Mouse (Mus musculus) adrenal gland, adult 2 months (tissue): Measurements from ENCODE around the gene Oas1e. TPM values are rescaled to one million over a fixed set of nuclear protein-coding genes. Genes with fewer than 3 reads are reported as not detected.
"Not testable (repeated sequence)": the region's sequence is repeated elsewhere in the genome, so short reads cannot be mapped to it uniquely, and the experiment has no call there.

Experiments
- DNase-seq: peaks from one replicate; pipeline ENCODE4 v3.0.0; 2021
- long read RNA-seq: library from polyadenylated mRNA; stranded (forward); transcript quantifications from one replicate; pipeline ENCODE4 v2.0.0, GENCODE M21; 2021
- polyA plus RNA-seq: library from polyadenylated mRNA; depleted of rRNA; stranded (reverse); fragments of >200 nt; gene quantifications from 2 replicates; pipeline ENCODE4 v1.2.3, GENCODE M21; 2012; rRNA removed
- total RNA-seq, 2 experiments: library from RNA; stranded (reverse); gene quantifications; 2 replicates each; pipeline ENCODE4 v1.2.3; 2021

Gene Oas1e
- total RNA-seq: not detected
- polyA plus RNA-seq: not detected in 2 replicates
- long read RNA-seq: 0 reads

DNA sequence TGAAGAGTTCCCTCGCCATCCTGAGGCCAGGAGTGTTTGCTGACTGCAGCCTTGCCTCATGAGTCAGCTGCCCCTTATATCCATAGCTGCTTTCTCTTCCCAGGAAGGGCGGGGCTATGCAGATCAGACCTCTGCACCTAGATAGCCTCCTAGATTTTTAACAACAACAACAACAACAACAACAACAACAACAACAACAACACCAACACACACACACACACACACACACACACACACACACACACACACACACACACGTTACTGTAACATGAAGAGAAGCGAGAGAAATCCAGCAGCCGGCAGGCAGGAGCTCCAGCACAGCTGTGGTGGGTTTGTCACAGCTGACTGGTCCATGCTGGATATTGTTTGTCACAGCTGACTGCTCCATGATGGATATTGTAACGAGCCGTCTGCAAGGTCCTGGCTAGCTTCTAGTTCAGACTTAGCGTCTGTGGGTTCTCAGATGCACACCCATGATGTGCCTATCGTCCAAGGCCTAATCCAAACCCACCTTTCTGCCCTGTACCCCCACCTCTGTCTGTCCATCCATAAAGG is at the start of gene Oas1e:
Gene Oas1e, minus strand, starts transcription at position 51 of the 555 bp plus-strand sequence.
- DNase-seq: not testable (repeated sequence)

DNA sequence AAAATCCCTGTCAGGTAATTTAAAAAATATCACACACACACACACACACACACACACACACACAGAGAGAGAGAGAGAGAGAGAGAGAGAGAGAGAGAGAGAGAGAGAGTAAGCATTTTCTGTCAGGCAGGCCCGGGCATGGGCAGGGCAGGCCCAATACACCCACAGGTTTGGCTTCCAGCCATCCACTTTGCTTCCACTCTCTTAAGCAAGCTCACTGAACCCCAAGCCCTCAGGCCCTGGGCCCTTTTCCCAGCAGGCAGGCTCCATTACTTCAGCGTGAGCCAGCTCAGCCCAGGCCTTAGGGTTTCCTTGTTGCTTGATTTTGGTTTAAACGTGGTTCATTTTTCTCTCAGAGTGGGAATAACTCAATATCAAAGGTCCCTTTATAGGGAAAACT is 49.4 kb upstream of the Oas1e start:
- peak; percentile 25 for DNase-seq

DNA sequence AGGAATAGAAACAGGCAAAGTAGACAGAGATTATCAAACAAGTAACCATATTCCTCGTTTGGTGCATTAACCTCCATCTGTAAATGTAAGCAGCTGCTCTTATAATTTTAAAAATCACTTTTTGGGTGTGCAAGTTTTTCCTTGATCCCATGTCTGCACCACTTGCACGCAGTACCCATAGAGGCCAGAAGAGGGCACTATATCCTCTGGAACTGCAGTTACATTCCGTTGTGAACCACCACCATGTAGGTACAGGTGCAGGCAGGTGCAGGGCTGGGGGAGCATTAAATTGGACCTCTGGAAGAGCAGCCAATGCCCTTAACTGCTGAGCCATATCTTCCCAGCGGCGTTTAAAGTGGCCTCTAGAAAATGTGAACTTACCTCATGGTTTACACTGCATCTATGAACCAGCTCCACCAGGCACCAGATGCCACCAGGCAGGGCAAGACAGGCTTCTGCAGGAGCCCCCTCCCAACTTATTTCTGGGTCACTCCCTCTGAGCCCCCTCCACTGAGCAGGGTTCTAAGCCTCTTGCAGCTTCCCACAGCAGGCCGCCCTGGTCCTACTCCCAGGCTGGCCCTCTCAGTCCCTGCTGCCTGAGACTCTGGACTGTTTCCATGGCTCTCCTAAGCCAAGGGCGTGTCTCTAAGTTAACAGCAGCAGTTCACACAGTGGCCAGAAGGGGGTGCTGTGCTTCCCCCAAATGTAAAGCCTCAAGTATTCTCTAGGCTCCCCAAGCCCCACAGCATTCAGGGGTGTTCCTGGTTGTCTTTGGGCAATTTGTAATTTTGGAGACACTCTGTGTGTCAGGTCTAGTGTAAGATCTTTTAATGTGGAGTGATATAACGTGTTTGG is 41.6 kb upstream of the Oas1e start:
- DNase-seq: peak; percentile 16

DNA sequence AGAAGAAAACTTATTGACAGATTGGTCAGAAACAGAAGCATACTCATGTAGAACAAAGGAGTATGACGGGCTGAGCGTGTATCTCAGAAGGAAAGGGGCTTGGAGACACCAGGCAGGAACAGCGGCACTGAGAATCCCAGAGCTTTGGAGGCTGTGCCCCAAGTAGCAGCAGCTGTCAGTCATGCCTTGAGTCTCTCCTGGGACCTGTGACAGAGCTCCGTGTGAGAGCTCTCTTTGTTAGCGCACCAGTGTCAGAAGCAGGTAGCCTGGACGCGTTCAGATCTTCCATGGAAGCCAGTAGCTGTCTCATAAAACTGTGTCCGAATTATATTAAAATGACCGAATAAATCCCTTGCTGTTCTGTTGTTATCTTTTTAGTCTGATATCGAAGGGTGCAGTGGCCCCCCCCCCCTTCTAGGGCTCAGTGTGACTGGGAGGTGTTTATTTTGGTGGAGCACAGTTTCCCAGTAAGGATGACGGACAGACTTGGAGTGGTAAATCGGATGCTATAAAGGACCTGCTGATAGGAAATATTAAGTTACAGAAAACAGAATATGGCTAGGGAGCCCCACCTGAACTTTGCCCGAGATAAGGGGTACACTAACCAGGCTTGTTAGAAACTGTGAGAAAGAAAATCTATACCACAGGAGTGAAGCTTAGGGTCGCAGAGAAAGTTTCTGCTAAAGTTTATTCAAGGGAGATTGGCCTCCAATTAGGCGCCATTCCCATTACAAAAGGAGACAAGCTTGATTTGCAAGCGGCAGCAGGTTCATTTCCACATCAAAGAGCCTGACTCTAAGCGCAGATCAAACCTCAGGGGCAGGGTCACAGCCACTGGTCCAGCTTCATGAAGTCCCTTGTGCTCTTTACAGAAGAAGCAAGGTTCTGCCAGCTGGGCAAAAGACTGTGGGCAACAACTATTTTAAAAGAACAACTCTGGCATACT is 38.3 kb upstream of the Oas1e start:
- DNase-seq: no peak

DNA sequence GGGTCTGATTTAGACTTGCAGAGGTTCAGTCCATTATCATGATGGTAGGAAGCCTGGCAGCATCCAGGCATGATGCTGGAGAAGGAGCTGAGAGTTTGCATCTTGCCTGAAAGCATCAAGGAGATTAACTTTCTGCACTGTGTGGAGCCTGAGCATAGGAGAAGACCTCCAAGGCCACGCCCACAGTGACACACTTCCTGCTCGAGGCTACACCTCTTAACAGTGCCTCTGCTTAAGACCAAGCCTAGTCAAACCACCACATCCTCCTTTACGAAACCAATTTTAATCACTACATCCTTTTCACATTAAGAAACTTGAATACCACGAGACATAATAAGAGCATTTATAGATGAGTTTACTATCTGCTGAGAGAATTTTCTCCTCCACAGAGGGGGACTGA is 35.7 kb upstream of the Oas1e start:
- no peak for DNase-seq

DNA sequence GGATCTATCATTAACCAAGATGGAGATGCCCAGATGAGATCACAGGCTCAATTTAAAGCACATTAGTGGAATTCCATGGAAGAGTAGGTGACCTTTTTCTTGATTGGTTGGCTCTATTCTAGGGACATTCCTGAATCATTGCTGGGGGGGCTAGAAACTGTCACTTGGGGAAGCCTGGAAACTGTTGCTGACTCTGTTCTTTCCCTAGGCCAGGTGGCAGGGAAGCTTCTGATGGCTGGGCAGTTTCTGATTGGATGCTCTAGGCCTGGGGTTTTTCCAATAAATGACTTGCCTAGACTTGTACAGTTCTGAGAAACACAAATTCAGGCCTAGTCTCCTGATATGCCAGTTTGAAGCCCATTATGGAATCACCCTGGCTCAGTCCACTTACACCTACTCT is 23.7 kb upstream of the Oas1e start:
- no peak for DNase-seq

DNA sequence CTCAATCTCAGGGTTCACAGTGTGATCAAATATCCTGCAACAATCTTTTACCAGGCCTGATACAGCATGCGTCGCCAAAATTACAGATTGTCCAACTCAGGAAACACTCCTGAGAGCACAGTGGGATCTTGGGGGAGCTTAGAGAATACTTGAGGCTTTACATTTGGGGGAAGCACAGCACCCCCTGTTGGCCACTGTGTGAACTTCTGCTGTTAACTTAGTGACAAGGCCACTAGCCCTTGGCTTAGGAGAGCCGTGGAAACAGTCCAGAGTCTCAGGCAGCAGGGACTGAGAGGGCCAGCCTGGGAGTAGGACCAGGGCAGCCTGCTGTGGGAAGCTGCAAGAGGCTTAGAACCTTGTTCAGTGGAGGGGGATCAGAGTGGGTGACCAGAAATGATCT is 20.6 kb upstream of the Oas1e start:
- DNase-seq: no peak

DNA sequence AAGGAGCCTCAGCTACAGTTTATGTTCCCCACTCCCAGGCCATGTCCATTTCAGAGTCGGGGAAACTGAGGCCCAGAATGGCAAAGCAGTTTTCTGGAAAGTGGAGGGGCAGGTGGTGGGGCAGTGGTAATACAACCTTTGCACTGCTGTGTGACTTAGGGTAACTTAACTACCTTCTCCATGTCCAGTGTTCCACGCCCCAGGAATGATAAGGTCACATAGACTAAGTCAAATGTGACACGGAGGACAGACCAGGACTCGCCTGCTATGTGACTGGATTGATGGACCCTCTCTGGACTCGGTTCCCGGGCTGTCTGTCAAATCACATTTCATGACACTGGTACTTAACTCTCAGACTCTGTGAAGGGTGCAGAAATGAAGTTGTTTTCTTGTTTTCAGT is 17.7 kb upstream of the Oas1e start:
- DNase-seq: no peak

DNA sequence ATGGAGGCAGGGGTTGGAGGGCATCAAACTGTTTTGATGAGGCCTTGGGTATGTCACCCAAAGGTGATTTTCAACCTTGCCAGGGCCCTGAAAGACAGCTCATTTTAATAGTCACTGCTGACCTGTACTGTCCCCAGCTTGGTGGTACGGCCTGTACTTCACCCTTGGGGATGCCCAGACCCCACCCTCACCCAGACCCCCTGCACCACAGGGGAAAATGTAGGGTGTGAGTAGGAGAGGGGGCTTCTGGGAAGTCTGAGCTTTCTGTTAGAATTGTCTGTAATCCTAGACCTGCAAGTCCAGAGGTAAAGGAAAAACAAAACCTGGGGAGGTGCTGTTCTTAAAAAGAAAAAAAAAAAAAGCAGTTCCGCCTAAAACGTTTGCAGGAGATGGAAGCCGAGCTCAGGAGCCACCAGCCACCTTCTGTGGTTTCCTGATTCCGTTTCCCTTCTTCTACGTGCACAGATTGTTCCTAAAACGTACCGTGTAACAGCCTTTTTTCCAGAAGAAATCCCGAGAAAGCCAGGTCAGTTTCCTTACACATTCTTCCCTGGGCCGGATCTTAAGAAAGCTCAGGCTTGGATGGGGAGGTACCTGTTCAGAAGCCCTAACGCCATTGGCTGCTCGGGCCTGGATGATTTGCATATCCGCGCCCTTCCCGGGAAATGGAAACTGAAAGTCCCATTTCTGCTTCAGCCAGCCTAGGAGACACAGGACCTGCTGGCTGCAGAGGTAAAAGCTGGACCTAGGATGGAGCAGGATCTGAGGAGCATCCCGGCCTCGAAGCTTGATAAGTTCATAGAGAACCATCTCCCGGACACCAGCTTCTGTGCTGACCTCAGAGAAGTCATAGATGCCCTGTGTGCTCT is 16.9 kb upstream of the Oas1e start, which contains the start of gene Oas1c:
Gene Oas1c, minus strand, starts transcription at position 564 of the 869 bp plus-strand sequence.
- DNase-seq: peak; percentile 91

DNA sequence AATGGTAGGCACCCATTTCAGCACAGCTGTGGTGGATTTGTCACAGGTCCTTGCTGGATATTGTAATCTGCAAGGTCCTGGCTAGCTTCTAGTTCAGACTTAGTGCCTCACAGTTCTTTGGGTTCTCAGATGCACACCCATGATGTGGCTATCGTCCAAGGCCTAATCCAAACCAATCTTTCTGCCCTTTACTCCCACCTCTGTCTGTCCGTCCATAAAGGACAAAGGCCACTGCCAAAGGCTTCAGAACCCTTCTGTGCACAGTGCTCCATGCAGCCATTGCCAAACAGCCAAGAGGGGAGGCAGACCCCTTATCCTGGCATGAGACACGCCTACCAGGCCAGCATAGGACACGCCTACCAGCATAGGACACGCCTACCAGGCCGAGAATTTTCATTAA is 13.8 kb upstream of the Oas1e start:
- DNase-seq: no peak

DNA sequence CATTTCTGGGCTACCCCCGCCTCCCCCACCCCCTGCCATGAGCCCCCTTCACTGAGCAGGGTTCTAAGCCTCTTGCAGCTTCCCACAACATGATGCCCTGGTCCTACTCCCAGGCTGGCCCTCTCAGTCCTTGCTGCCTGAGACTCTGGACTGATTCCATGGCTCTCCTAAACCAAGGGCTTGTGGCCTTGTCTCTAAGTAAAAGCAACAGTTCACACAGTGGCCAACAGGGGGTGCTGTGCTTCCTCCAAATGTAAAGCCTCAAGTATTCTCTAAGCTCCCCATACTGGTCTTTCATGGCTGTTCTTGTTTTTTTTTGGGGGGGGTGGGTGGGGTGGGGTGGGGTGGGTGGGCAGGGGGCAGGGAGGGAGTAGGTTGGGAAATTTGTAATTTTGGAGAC is 11.1 kb upstream of the Oas1e start:
- DNase-seq: no peak

DNA sequence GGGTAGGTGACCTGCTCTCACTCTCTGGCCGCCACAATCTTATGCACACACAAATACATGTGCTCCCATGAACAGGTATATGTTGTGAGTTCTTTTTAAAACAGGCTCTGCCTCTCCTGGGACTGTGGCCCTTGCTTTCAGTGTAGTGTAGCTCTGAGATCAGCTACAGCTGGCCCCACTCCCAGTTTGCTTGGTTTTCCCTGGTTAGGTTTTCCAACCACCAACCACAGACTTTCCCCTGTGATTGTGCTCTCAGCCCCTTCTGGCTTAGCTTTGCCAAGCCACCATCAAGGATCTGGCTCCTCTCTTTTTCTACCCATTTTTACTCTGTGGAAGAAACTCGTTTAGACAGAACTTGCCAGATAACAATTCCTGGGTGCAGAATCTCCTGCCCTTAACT is 8.3 kb upstream of the Oas1e start:
- DNase-seq: no peak

DNA sequence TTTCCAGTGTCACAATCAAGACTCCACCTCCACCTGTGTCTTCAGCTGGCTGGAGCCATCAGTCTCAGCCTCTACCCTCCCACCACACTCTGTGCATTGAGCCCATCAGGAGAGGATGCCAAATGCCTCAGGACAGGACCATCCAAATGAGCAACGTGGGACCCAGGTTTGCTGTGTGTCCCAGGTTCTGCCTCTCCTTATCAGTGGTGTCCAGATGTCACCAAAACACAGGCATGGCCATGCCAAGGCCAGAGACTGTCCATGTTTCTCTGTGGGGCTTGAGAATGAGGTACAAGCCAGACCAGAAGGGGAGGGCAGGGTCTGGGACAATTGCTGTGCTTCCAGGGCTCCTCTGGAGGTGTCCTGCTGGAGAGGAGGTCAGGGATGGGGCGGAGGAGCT is 3.6 kb upstream of the Oas1e start:
- DNase-seq: not testable (repeated sequence)

DNA sequence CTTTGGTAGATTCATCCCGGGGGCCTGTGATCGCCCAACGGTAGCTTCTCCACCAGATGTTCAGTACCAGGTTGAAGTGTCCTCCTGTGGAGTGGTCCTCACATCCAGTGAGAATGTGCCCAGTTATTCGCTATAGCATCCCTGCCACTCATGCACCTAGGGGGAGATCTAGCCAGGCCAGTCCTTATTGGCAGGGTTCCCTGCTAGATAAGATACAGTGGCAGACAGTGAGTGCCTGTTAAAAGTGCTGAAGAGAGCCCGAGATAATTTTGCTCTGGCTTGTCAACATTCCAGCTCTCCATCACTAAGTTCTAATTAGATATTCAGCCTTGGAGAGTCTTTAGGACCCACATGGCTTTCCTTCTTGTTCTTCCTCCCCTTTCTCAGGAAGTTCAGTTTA is 2.8 kb upstream of the Oas1e start:
- DNase-seq: not testable (repeated sequence)

DNA sequence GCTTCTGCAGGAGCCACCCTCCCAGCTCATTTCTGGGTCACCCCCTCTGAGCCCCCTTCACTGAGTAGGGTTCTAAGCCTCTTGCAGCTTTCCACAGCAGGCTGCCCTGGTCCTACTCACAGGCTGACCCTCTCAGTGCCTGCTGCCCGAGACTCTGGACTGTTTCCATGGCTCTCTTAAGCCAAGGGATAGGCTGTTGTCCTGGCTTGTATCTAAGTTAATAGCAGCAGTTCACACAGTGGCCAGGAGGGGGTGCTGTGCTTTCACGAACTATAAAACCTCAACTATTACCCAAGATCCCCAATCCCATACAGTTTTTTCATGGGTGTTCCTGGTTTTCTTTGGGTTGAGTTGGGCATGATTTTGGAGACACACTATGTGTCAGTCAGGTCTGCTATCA is 2.3 kb downstream of the Oas1e start:
- no peak for DNase-seq

DNA sequence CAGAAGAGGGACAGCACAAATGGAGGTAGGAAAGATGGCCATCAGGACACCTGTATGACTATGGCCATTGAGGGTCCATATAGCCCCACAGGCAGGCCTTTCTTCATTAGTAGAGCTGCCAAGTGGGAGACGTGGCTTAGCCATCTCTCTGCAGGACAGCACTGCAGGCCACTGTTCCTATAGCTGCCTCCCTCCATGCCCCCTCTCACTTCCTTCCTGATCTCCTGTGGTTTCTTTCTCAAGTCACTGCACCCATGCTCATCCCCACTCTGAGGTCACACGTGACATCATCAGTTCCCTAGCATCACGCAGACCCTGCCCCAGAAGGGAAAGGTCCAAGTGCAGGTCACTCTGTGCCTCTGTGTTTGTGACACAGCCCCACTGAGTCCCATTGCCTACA is 8.3 kb downstream of the Oas1e start:
- DNase-seq: no peak

DNA sequence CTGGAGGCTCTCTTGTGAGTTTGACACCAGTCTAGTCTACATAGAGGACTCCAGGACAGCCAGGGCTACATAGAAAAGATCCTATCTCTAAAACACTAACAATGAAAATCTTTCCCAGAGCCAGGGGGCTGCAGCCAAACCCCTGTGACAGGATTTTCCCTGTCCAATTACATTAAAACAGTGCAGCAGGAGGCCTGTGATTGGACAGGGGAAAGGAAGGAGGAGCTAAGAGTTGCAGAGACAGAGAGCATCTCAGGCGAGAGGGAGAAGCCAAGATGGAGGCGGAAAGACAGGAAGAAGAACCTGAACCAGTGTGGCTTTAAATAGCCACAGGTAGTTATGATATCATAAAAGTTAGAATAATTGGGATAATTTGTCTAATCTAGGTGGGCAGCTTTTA is 12.9 kb downstream of the Oas1e start:
- no peak for DNase-seq

DNA sequence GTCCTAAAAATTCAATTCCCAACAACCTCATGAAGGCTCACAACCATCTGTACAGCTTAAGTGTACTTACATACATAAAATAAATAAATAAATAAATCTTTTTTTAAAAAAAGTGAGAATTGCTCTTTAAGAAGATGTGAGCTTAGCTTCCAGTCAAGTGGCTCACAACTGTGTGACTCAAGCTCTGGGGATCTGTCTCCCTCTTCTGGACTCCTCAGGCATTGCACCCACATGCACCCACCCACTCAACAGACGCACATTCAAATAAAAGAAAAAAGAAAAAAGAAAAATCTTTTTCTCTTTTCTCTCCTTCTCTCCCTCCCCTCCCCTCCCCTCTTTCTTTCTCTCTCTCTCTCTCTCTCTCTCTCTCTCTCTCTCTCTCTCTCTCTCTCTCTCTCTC is 13.7 kb downstream of the Oas1e start:
- no peak for DNase-seq

DNA sequence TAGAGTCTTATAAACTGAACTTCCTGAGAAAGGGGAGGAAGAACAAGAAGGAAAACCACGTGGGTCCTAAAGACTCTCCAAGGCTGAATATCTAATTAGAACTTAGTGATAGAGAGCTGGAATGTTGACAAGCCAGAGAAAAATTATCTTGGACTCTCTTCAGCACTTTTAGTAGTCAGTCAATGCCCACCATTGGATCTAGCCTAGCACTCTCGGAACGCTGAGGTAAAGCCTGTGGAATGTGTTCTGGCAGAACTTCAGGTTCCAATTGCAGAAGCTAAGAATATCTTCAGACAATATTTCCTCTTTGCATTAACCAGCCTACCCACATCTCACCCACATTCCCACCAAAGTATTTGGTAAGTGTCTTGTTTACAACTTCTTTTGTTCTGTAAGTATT is 15.4 kb downstream of the Oas1e start:
- DNase-seq: no peak

DNA sequence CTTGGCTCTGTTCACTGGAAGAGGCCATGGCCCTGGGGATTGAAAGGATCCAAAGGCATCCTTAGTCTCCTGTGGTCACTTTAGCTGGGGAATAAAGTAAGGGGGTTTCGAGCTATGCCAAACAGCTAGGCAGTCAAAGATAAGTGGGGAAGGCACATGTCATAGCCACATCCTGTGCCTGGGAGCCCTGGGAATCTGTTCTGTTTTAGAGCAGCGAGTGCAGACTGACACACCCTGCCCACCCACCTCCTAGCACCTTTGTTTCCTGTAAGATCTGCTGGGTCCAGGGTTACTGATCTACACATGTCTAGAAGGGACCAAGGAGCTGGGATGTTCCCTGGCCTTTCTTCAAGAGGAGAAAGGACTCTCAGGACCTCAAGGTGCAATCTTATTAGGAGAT is 16.4 kb downstream of the Oas1e start:
- no peak for DNase-seq

DNA sequence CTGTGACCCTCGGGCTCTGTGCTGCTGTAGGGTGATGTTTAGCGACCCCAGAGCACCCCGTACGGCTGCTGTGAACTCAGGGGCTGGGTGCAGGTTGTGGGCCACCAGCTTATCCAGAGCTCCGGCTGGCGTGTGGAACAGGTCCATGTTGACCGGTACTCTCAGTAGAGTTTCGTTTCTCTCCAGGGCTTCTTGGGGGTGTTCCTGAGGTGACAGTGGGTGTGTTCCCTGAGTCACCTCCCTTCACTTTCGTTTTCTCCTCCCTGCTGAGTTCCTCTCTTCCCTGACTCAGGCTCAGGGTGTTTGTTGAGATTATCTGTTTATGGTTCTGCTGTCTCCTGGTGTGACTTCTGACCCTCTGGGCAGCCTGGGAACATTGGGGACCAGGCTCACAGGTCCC is 17.9 kb downstream of the Oas1e start, which contains the start of gene Oas3:
Gene Oas3, minus strand, starts transcription at position 184 of the 400 bp plus-strand sequence.
- DNase-seq: no peak

DNA sequence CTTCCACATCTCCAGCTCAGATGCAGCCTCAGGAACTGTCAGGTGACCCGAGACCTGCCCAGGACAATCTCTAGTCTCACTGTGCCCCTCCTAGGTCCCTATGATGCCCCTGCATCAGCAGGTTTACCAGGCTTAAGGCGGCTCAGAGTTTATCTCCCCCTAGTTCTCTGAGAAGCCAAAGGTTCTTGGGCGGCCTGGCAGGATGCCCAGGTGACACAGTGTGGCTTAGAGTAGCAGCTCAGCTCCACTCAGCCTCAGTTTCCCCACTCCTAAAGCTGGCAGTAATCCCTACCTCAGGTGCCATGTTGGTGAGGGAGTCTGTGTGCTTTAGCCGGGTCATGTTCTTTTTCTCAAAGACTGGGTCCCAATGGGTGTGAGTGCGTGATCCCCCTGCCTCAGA is 18.5 kb downstream of the Oas1e start:
- no peak for DNase-seq
